Mouse (Mus musculus) megakaryocyte-erythroid progenitor cell, adult 5 weeks (primary cell): ENCODE measurements around the gene Tbp. TPM values are rescaled to one million over a fixed set of nuclear protein-coding genes. Genes with fewer than 3 reads are reported as not detected.

Experiments used
- polyA plus RNA-seq: library from polyadenylated mRNA; stranded (reverse); fragments of >175 nt; gene quantifications from 2 replicates; pipeline ENCODE4 v1.2.3, GENCODE M21; 2012

Tbp gene
- 6.5 and 6.6 TPM in 2 replicates for polyA plus RNA-seq

DNA sequence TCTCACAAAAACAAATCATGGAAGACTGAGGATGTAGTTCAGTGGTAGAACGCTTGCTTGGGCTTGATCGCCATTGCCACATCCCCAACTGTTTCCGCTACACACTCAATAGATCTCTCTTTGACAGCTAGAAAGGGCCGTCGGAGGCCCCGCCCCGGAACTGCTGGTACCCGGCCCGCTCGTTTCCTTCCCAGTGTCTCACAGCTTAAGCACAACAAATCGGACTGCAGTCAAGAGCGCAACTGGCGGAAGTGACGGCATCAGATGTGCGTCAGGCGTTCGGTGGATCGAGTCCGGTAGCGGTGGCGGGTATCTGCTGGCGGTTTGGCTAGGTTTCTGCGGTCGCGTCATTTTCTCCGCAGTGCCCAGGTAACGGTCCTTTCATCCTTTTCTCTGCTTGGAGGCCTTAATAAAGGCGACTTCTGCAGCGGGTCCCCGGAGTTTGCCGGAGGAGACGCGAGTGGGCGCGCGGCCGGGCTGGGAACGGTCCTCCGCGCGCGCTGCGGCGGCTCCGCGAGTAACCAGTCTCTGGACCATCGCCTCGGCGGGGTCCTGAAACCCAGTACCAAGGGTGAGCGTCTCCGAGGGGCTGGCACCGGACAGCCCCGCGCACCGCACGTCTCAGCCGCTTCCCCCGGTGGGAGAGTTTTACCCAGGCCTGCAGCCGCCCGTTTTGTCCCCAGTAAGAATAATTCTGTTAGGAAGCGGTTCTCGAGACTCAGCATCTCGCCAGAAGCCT is at the start of gene Tbp, which contains the start of gene Psmb1:
Gene Tbp (plus strand): TSS at position 233 of the 739 bp plus-strand sequence.
Gene Psmb1 (minus strand): TSS at position 96 of the 739 bp plus-strand sequence.

DNA sequence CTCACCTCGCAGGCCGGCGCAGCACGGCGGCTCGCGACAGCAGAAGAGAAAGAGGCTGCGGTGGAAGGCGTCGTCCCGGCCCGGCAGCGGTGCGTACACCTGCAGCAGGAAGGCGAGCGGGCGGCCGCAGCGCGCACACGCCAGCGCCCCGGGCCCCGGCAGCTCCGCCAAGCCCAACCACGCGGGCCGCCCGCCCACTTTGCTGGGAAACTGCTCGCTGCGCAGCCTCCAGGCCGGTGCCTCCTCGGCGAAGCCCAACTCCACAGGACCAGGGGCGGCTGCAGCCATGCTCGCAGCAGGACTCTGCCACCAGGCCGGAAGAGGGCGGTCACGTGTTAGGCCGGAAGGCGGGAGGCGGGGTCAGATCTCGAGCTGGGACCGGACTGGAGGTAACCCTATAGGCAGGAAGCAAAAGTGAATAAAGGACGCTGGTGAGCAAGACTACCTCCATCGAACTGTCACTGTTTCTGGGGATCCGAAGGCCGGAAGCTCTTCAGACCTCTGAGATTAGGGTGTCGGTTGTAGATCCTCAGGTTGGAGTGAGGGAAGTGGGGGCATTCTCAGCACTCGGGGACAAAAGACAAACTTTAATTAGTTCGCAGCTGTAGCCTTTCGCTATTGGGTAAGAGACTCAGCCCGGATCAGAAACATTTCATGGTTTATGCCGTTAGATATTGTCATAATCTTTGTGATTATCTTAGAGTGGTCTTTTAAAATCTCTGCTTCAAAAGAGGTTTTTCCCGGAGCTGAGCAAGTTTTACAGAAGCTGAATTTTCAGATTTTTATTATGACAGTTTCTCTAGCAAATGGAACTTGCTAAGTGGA is 27.5 kb downstream of the Tbp start, which contains the start of gene Pdcd2:
Gene Pdcd2 (minus strand): TSS at position 316 of the 825 bp plus-strand sequence.

DNA sequence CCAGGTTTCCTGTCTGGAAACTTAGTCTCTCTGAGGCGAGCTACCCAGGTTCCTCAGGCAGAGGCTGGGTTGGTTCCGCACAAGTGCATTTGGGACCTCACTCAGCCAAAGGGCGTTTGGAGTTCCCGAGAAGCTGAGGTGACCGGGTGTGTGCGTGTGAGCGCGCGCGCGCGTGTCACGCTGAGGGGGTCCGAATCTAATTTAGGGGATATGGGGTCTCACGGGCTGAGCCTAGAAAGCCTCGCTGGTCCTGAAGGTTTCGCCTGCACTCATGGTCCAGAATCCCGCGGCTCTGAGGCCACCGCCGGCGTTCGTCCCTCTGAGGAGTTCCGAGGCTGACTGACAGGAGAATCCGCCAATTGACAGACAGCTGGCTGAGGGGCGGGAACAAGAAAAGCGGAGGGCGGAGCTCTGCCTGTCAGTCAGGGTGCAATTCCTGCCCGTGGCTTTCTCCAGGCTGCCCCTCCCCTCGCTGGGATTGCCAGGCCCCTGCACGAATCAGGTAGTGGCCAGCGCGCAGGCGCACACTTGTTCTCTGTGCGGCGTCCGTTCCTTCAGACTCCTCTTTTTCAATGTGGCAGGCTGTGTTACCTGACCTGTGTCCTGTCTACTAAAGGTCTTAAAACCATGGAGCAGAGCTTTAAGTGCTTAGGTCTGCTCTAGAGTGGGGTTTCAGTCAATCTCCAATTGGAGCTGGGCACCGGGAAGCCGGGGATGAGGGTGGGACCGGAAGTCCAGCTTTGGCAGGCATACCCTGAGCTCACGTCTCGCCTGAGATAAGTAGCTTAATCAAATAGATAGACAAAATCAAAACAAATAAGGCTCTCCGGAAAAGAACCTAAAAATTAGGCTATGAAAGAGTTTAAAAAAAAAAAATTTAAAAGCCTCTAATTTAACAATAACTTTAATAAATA is 64.6 kb downstream of the Tbp start, which contains the start of gene Prdm9:
Gene Prdm9 (minus strand): TSS at position 341 of the 914 bp plus-strand sequence.

Other genes with a start within 250 kb of the Tbp start
- gene Dll1, start 123.0 kb upstream of the Tbp start, polyA plus RNA-seq, result 0.91 and 1.2 TPM in 2 replicates
- 3.6 and 5.0 TPM in 2 replicates for gene Fam120b, start 103.7 kb upstream of the Tbp start, polyA plus RNA-seq
- 31.3 and 42.6 TPM in 2 replicates for gene Psmb1, start 137 bp upstream of the Tbp start, polyA plus RNA-seq
- gene Pdcd2, start 27.4 kb downstream of the Tbp start, polyA plus RNA-seq, result 96.3 and 118 TPM in 2 replicates
- gene Prdm9, start 64.5 kb downstream of the Tbp start, polyA plus RNA-seq, result 1.7 and 2.7 TPM in 2 replicates
- gene Chd1, start 205.1 kb downstream of the Tbp start, polyA plus RNA-seq, result 50.6 and 66.9 TPM in 2 replicates